Mouse (Mus musculus): ENCODE data around the gene Cbx1.

Cbx1 gene

DNA sequence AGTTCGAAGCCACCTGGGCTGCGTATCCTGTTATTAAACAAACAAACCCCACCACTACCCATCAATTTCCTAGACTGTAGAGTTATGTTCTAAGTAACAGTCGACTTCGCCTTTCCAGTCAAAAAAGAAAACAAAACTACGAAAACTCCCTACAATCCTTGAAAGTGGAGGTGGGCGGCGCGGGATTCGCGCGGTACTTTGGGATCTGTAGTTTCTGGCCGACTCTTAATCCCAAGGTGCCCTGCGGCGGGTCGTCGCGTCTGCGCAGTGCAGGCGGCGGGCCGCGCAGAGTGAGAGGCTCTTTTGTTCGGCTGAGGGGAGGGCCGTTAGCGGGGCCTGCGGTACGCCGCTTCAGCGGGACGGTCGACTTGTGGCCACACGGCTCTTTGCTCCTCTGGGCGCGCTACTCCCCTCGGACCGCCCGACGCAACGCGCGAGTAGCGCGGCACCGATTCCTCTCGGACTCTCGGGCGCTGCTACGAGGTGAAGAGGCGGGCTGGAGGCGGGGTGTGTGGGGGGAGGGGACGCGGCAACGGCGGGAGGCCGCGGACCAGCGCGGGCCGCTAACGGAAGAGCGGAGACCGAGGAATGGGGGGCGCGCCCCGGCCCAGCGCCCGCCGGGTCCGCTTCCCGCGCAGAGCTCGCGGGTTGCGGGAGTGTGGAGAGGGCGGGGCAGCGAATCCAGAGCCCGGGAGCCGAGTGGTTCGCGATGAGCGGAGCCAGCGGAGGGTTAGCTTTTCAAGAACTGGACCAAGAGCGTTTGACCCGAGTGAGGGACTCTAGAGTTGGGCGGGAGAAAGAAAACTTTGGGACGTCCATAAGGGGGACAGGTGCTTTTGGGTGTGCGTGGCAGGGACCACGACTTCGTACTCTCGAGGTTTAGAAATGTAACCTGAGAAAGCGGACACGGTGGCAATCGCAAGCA is at the start of gene Cbx1:
Gene Cbx1 (plus strand): TSS at position 257 of the 925 bp plus-strand sequence.
- peak; percentile 89 to 91 for DNase-seq

DNA sequence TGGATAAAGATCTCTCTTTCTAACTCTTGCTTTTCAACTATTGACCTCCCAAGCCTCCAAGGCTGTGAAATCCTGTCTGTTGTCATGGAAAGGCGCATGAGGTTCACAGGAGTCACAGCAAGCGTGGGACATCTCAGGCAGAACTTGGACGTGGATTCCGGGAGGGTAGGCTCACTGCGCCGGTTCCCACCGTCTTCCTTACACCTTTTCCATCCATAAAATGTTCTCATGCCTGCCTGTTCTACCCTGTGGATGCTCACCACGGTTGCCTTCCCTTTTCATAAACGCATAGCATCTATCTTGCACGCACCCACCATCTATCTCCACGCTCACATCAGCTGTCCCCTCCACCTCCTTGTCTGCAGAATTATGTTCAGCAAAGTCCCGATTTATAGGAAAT is 48.1 kb upstream of the Cbx1 start:
- no peak for DNase-seq

GRCm38 (mm10) chr11:96741995-96742394 is 46.9 kb upstream of the Cbx1 start:
- DNase-seq, result no peak

DNA sequence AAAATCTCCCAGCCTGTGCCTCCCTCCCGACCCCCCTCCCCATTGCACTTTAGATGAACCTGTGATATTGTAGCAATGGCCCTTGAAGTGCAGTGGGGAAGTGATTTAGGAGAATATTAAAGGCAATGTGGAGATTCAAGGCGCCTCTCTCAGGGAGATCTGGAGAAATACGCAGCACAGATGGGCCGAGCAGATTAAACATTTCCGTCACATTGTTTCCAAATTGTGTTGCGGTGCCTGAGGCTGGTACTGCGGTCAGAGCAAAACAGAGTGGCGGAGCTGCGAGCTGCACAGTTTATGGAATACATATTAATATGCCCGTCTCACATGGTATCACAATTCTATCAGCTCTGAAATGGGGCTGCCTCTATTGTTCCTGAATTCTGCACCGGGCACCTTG is 45.9 kb upstream of the Cbx1 start:
- DNase-seq, result no peak

DNA sequence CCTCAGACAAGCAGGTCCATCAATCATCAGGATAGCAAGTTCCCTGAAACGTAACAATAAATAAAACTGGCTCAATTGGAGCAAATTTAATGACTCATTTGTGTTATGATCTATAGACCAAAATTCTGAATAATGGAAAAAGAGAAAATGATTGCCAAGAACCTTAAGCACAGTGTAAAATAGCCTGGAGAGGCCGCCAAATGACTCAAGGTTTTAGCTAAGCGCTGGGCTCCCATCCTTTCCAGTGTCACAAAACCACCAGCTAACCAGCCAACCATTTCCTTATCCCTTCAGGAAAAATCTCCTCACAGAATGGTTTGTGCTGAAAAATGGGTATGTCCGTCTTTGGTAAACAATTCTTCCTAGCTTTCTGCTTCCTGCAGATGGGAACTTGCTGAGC is 45.0 kb upstream of the Cbx1 start:
- DNase-seq, result no peak

GRCm38 (mm10) chr11:96746648-96747047 is 42.3 kb upstream of the Cbx1 start:
- DNase-seq, result no peak

DNA sequence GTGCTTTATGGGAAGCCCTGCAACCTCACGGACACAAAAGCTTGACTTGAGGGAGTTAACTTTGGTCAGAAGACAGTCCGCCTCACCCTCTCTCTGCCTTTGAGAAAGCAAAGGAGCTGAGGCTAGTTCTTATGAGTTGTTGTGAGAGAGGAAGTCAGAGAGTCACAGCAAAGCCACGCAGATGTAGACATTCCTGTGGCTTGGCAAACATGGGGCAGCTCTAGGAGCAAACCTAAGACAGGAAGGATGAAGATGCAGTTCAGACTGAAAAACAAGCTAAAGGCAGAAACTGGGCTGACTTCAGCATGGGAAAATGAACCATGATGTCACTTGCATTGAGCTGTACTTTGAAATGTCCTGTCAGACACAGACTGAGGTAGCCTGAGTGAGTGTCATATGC is 41.4 kb upstream of the Cbx1 start:
- DNase-seq, result no peak

GRCm38 (mm10) chr11:96755298-96755697 is 33.6 kb upstream of the Cbx1 start:
- DNase-seq, result no peak

DNA sequence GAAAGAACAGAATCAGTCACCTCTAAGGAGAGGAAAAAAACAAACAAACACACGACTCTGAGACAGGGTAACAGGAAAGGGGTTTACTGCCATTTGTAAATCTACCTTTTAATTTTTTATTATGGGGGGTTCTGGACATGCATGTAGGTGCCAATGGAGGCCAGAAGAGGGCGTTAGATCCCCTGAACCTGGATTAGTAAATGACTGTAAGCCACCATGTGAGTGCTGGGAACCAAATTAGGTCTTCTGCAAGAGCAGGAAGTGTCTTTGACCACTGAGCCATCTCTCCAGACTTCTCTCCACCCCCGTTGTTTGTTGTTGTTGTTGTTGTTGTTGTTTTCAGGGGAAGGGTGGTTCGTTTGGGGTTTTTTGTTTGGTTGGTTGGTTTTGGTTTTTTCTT is 31.5 kb upstream of the Cbx1 start:
- DNase-seq, result no peak

- DNase-seq, result no peak
Observed at GRCm38 (mm10) chr11:96758402-96758801, 30.5 kb upstream of the Cbx1 start.

- DNase-seq, result no peak
Observed at GRCm38 (mm10) chr11:96760042-96760441, 28.9 kb upstream of the Cbx1 start.

- no peak for DNase-seq
Observed at GRCm38 (mm10) chr11:96761984-96762383, 26.9 kb upstream of the Cbx1 start.

DNA sequence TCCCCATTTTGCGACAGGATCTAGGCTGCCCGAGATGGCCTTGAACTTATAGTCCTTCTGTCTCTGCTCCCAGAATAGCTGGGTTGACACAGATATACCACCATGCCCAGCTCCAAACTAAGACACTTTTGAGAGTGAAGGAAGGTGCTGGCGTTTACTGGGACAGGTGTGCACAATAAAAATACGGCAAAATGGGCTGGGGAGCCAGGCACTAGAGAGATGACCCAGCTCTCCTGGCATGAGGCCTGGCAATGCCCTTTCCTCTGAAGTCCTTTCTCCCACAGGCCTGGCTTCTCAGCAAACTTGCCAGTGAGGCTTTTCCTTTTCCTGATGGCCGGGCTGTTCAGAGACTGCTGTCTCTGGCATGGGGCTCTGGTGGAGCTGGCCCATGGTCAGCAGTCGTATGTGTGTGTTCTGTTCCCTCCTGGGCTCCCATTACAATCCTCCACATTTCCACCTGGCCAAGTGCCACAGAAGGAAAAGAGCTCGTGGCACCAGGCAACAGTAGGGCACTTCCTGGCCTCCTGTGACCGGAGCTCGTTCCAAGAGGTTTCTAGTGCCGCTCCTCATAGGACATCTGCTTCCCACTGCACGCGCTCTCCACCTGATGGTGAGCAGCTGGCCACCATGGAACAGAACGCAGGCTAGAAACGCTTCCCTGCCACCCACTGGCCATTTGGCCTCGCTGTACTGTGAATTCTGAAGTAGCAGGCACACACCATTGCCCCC is 26.0 kb upstream of the Cbx1 start:
- DNase-seq, result no peak

GRCm38 (mm10) chr11:96764511-96765350 is 24.2 kb upstream of the Cbx1 start:
- no peak for DNase-seq

DNA sequence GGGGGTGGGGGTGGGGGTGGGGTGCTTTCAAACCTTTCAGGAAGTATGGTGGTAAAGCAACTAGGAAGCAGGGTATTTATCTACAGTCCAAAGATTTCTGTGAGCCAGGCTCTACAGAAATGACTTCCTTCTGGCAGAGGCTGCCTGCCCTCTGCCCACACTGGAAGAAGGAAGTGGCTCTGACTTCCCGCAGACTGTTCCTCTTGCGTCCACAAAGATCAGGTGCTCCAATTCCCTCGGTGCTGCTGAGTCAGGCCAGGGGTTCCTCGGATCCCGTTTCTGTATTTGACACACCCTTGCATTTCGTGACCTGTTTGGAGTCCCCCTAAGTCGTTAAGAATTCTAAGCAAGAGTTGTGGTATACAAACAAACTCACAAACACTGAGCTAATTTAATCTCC is 23.3 kb upstream of the Cbx1 start:
- DNase-seq, result no peak

- DNase-seq, result no peak
Observed at GRCm38 (mm10) chr11:96766555-96766954, 22.4 kb upstream of the Cbx1 start.

GRCm38 (mm10) chr11:96767096-96767495 is 21.8 kb upstream of the Cbx1 start:
- DNase-seq, result no peak

GRCm38 (mm10) chr11:96768240-96768639 is 20.7 kb upstream of the Cbx1 start:
- DNase-seq, result no peak

DNA sequence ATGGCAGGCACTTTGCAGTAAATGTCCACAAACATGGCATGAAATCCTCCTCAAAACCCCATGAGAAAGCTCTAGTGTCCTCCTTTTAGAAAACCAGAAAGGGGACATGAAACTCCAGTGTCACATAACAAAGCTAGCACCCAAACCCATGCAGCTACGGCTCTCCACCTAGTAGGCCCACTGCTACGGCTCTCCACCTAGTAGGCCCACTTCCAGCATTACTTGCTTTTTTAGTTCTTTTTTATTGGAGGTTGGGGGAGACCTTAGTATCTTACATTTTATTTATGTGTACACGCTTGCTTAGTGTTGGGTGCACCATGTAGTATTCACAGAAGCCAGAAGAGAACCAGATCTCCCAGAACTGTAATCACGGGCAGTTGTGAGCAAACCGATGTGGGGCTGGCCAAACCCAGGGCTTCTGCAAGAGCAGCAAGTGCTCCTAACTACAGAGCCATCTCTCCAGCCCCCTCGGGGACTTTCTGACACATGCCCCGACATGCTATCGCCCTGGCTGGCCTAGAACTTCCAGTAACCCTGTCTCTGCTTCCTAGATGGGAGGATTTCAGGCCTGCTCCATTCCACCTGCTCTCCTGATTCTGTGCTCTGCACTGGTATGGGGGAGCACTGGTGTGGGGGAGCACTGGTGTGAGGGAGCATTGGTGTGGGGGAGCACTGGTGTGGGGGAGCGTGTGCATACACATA is 17.5 kb upstream of the Cbx1 start:
- DNase-seq, result no peak

- DNase-seq, result no peak
Observed at GRCm38 (mm10) chr11:96772413-96772812, 16.5 kb upstream of the Cbx1 start.

- no peak for DNase-seq
Observed at GRCm38 (mm10) chr11:96774536-96774935, 14.4 kb upstream of the Cbx1 start.

- DNase-seq, result no peak
Observed at GRCm38 (mm10) chr11:96775063-96775462, 13.9 kb upstream of the Cbx1 start.

DNA sequence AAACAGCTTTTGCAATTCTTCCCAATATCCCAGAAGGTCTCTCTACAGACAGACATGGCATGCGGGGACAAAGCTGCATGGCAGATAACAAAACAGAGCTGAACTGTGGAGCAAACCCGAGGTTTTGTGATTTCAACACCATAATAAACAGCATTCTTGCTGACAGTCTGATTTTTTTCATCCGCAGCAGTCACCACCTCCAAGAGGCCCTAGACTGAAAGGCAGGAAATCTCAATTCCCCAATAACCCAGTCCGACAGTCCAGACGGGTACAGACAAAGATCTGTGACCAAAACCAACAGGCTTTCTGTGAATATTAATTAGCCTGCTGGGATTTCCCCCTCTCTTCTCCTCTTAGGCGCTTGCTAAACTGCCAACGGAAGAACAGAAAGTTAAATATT is 13.3 kb upstream of the Cbx1 start:
- DNase-seq, result no peak

Measured in thymus, postnatal 36 days (tissue).